Mouse (Mus musculus) brain, adult 2 months (tissue): ENCODE results near the gene Taf1a.

ENCODE experiments used
- DNase-seq: peaks from one replicate; pipeline ENCODE4 v3.0.0; 2011; ENCODE audit warnings: low read depth, low spot score

The Taf1a gene

DNA sequence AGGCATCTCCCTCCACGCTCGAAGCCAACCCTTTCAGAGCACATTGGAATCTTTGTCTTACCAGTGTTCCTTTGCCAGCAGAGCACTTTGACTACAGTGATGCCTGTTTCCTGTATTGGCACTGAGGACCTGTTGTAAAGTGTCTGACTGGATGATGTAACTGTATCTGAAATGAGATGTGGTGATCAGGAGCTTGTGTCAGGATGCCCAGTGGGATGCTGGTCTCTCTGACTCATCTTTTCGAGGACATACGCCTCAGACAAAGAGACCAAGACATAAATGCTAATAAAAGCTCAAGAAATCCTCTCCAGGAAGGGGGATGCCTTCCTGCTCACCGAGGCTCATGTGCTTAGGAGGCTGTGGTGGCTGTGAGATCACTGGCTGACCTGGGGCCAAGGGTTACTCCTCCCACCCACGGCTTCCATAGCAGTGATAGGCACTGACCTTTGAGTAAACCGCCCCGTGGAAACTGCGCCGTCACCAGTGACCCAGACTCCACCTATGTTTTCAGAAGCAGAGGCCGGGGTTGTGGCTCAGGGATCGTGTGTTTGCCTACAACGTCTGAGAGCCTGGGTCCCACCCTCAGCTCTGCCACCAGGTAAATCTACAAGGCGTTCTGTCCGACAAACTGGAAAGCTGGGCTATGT, 25.4 kb downstream of the Taf1a start:
- DNase-seq = no peak

DNA sequence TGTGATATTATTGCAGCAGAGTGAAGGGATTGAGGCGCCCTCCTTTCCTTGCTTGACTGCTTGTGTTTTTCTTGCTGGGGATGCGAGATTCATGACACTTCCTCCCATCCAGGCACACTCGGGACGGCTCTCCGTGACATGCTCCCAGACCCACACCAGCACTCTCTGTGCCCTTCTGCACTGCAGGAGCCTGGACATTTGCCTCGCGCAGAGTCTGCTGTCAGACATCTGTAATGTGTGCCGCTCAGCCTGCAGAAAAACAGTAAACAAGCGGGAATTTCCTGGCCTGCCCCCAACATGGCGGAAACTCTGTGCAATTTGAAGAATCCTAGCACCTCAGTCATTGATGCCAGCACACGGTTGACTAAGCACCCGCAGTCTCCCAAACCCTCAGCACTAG, 29.1 kb downstream of the Taf1a start, which contains the start of gene Hhipl2:
Gene Hhipl2 (plus strand): TSS at position 343 of the 400 bp plus-strand sequence.
- no peak for DNase-seq

DNA sequence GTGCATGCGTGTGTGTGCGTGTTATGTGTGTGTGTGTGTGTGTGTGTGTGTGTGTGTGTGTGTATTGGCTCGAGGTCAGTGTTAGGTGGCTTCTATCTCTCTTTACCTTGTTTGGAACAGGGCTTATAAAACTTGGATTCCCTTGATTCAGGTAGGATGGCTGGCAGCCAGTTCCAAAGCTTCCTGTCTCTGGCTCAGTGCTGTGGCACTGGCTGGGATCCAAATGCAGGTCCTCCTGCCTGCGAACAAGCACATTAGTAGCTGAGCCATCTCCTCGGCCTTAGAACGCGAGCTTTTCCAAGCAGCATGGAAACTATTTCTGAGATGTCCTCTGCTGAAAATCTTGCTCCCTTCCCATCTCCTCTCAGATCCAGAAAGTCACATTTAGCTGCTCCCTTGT, 31.0 kb downstream of the Taf1a start:
- DNase-seq = peak; percentile 47

DNA sequence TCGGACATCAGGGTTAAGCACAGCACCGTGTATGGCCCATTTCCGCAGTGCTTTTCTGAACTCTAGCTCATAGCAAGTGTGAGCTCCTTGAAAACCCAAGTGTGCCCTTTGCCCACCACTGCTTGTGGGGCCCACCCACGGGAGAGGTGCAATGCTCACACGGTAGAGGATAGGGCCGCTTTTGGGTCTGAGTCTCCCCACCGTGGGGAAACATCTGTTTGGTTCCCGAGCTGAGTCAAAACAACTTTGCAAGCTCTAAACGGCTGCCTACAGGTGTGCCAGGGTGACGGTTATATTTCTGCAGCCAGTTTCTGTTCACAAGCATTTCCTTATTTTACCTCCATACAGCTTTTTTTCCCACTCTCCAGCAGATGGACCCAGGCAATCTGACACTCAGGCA, 31.5 kb downstream of the Taf1a start:
- no peak for DNase-seq

DNA sequence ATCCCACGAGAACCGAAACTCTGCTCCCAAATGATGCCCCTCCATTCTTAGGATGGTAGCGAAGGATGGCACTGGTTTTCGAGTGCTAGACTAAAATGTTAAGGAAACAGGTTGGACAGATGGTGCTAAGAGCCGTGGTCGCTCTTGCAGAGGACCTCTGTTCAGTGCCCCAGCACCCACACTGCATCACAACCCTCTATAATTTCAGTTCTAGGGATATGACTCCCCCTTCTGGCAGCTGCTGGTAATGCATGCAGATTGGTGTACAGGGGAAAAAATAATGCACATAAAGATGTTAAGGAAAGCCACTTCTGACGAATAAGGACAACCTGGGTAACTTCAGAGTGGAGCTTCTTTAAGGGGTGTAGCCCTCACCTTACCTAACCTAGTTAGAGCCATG, 35.3 kb downstream of the Taf1a start:
- no peak for DNase-seq

DNA sequence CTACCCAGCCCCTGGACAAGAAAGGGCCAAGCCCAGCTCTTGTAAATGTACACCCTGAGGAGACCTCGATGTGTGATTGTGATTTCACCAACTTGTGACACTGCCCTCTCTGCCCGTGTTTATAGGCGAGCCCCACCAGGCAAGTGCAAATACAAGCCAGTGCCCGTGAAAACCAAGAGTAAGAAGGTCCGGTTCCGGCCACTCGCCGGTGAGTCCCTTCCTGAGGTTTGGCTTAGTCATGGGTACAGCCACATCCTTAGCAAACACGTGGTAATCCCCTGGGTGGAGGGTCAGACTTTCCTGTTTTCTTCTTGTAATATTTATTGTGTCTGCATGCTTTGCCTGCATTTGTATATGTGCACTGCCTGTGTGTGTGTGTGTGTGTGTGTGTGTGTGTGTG, 46.1 kb downstream of the Taf1a start:
- no peak for DNase-seq

DNA sequence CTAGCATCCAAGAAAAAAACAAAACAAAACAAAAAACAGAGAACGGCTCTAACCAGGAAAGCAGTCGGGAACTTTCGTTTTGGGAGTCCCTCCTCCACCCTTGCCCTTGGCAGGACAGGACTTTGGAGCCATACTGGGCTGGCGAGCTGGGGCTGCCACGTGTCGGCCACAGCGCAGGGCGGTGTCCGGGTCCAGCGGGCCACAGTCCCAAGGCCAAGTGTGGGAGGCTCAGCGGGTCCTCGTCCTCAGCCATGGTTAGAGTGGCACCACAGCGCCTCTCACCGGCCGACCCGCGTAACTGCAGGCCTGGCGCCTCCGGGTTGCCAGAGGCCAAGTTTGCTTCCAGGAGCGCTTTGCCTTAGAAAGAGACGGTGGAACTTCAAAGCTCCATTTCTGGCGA, 50.3 kb downstream of the Taf1a start:
- DNase-seq = peak; percentile 70

DNA sequence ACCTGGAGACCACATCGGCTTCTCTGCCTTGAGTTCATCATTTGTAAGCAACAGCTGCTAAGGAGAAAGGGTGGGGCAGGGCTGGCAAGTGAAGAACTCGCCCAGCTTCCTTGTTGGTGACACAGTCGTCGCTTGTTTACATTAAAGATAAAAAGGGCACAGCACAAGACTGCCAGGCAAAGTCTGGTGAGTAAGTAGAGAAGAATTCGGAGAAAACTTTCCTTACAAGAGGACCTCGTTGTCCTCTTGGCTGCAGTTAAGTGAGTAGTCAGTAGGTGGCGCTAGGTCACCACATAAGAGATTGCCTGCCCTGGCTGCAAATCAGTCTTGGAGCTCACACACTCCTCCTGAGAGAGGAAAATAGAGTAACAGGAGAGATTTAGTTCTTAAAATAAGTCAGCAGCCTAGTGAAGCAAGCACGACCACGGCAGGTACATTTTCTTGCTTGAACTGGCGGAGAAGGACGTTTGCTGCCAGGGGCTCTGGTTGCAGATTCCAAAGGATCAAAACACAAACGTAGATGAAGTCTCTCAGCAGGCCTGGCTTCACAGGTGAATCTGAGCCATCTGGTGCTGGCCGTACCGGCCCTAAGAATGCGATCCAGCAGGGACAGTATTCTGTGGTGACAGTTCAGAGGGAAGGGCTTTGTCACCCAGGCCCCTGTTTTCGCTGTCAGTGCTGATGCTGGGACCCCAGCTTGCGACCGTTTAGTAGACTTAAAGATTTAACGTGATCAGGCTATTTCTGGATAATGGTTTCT, 53.4 kb downstream of the Taf1a start:
- DNase-seq = peak; percentile 96

DNA sequence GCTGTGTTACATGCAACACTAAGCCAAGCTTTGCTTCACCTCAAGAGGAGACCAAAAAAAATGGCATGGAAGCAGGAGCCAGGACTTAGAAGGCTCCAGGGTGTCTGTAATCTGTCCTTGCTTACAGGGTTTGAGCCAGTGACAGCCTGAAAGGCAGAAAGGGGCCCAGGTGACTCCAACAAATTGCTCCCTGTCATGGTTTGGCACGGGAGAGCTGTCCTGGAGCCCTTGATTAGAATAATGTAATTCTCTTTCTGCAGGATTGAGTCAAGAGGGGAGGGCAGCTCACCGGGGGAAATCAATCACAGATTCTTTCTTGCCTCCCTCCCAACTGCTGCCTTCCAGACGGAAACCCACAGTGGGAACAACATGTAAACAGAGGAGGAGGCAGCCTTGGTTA, 64.3 kb downstream of the Taf1a start:
- peak; percentile 11 for DNase-seq
